Mouse (Mus musculus) midbrain, postnatal 0 days (tissue): ENCODE data around the gene Wwox. TPM values are rescaled to one million over a fixed set of nuclear protein-coding genes. Genes with fewer than 3 reads are reported as not detected.

Experiments
- ATAC-seq: fragments of 200-750 bp; cut with Nextera tagmentation; 2 replicates; pipeline ENCODE4 v1.8.0; 2017; ENCODE audit warnings: moderate number of reproducible peaks, mild to moderate bottlenecking, moderate TSS enrichment, moderate library complexity; ENCODE audit not compliant: low FRiP score
- DNase-seq: peaks from one replicate; pipeline ENCODE4 v3.0.0-alpha.2; 2015; ENCODE audit warnings: low spot score
- H3K27ac ChIP-seq: fragments of 300-500 bp; sonication (generic); 2 replicates; pipeline ENCODE4 v1.5.1; 2014; ENCODE audit warnings: low read depth, mild to moderate bottlenecking, low read length, mixed read lengths
- H3K27me3 ChIP-seq: fragments of 300-500 bp; sonication (generic); 2 replicates; pipeline ENCODE4 v1.6.1; 2014; ENCODE audit warnings: low read length, control low read depth, mixed read lengths; ENCODE audit not compliant: insufficient read depth
- H3K36me3 ChIP-seq: fragments of 300-500 bp; sonication (generic); 2 replicates; pipeline ENCODE4 v1.6.1; 2014; ENCODE audit warnings: low read length, control low read depth, mixed read lengths; ENCODE audit not compliant: insufficient read depth
- H3K4me1 ChIP-seq: fragments of 300-500 bp; sonication (generic); 2 replicates; pipeline ENCODE4 v1.6.1; 2014; ENCODE audit warnings: mild to moderate bottlenecking, control low read depth, antibody characterized with exemption, low read length, mixed read lengths; ENCODE audit not compliant: insufficient read depth
- H3K4me2 ChIP-seq: fragments of 300-500 bp; sonication (generic); 2 replicates; pipeline ENCODE4 v1.6.1; 2014; ENCODE audit warnings: low read depth, mild to moderate bottlenecking, low read length, mixed read lengths; ENCODE audit not compliant: poor library complexity, severe bottlenecking
- H3K4me3 ChIP-seq: fragments of 300-500 bp; sonication (generic); 2 replicates; pipeline ENCODE4 v1.5.1; 2014; ENCODE audit warnings: low read depth, mild to moderate bottlenecking, low read length, moderate library complexity
- H3K9ac ChIP-seq: fragments of 300-500 bp; sonication (generic); replicated peaks from 2 replicates; pipeline ENCODE4 v1.6.1; 2014; ENCODE audit warnings: mild to moderate bottlenecking, low read length, moderate library complexity, mixed read lengths; ENCODE audit not compliant: poor library complexity, severe bottlenecking
- H3K9me3 ChIP-seq: fragments of 300-500 bp; sonication (generic); 2 replicates; pipeline ENCODE4 v1.6.1; 2016; ENCODE audit warnings: low read length, control low read depth
- CTCF ChIP-seq: IDR thresholded peaks from 2 replicates; pipeline ENCODE4 v1.5.1; 2016; ENCODE audit warnings: antibody characterized with exemption, mild to moderate bottlenecking
- WGBS: fragments of 180-500 bp; shearing (Covaris S2); extraction: QIAGEN DNeasy Blood & Tissue Kit; methylation state at CpG from one replicate; pipeline ENCODE4 v1.1.7; 2014; 5-methylcytosine and 5-hydroxymethylcytosine counted together
- polyA plus RNA-seq: library from polyadenylated mRNA; unstranded; fragments of >200 nt; fragmentation: Nextera tagmentation; extraction: Ambion mirVana; gene quantifications from 2 replicates; pipeline ENCODE4 v1.2.1, GENCODE M21; 2015
- total RNA-seq: library from RNA; depleted of rRNA; stranded (reverse); fragments of >200 nt; gene quantifications from 2 replicates; pipeline ENCODE4 v1.2.3, GENCODE M21; 2014

Wwox gene
- total and polyA plus RNA-seq, 2 experiments from 2014 or later, result 15.4 to 17.2 TPM

DNA sequence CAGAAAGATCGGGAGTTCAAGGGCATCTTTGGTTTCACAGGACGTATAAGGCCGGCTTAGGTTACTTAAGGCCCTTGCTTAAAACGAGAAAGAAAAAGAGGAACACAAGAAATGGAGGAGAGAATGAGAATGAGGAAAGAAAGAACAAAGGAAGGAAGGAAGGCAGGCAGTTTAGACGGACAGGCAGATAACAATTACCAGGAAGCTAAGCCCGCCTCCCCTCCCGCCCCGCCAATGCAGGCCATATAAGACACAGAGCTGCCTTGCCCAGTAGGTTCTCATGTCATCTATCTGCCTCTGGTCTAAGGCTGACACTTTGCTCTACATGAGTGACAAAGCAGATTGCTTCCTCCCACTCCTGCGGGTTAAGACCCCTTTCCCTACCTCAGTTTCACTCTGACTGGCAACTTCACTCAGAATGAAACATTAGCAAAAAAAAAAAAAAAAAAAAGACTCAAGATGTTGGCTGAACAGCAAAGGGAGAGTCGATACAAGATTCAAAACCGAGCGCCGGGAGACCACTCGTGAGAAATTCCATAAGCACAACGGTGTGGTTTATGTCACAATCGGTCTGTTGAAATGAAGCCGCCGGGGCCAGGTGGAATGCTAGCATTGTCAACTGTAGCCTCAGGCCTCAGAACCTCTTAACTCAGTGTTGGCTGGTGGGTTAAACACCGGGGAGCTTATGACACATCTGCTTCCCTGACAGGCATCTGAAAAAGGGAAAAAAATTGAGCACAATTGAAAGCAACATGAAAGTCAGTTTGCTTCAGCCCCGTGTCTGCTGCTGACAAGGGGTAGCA lies 787.5 kb downstream of the Wwox start:
- no peak overlapping the region for H3K4me2 ChIP-seq
- no peak overlapping the region for H3K9ac ChIP-seq
- no peak for DNase-seq
- no peak for ATAC-seq
- no peak for TF ChIP-seq CTCF
- no peaks in the 10 kb centered on the region for H3K36me3 ChIP-seq
- H3K4me3 ChIP-seq, result no peak overlapping the region
- H3K27me3 ChIP-seq, result no peaks in the 10 kb centered on the region
- WGBS, result 67% methylated on average over 20 of the region's 20 CpGs
- no peaks in the 10 kb centered on the region for H3K9me3 ChIP-seq
- 0 out of 2 replicates have a peak, but pooled peaks cover 4% of the 10 kb centered on the region for H3K4me1 ChIP-seq
- H3K27ac ChIP-seq, result no peak overlapping the region

DNA sequence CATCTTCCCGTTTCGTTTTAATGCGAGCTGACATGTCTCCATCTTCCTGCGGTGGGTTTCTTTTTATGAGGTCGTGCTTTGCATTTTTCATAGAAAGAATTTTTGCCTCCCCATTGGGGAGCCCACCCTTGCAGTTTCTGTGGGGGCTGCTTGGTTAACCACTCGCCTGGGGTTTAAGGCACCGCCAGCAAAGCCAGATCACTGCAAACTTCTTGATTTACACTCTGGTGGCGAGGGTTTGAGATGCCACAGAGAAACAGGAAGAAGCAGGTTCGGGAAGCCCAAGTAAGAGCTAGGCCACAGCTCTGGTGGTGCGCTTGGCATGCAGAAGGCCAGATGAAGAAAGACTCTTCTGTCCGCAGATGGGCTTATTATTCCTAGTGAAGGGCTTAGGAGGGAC lies 789.4 kb downstream of the Wwox start:
- no peak for DNase-seq
- H3K27ac ChIP-seq, result no peak overlapping the region
- no peak for ATAC-seq
- H3K4me3 ChIP-seq, result no peak overlapping the region
- H3K4me2 ChIP-seq, result no peak overlapping the region
- H3K36me3 ChIP-seq, result no peaks in the 10 kb centered on the region
- H3K27me3 ChIP-seq, result no peaks in the 10 kb centered on the region
- WGBS, result 69% methylated on average over 11 of the region's 11 CpGs
- no peak overlapping the region for H3K9ac ChIP-seq
- H3K9me3 ChIP-seq, result no peaks in the 10 kb centered on the region
- 0 out of 2 replicates have a peak, but pooled peaks cover 4% of the 10 kb centered on the region for H3K4me1 ChIP-seq
- TF ChIP-seq CTCF, result no peak

DNA sequence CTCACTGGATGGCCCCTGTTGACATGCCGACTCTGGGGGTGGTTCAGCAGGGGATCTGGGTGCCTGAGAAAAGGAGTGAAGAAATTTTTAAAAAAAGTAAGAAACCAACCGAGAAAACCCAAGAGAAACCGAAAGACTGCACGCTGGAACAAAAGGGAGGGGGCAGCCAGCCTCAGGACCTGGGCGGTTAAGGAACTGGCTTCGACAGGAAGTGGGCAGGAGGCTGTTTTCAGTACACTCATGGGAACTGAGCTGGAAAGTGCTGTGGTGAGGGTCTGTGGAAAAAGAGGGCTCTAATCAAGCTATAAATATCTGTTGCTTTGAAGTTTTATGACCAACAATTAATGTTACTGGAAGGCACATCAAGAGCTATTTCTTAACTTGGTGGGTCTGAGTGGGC lies 794.6 kb downstream of the Wwox start:
- Histone ChIP-seq H3K27me3 (no peaks in the 10 kb centered on the region), H3K9ac (no peak overlapping the region), H3K4me3 (no peak overlapping the region), H3K4me1 (no peaks in the 10 kb centered on the region), H3K4me2 (no peak overlapping the region), H3K27ac (no peak overlapping the region), H3K36me3 (no peaks in the 10 kb centered on the region), H3K9me3 (no peaks in the 10 kb centered on the region)
- no peak for TF ChIP-seq CTCF
- WGBS, result 93% methylated on average over 6 of the region's 6 CpGs
- no peak for ATAC-seq
- no peak for DNase-seq

DNA sequence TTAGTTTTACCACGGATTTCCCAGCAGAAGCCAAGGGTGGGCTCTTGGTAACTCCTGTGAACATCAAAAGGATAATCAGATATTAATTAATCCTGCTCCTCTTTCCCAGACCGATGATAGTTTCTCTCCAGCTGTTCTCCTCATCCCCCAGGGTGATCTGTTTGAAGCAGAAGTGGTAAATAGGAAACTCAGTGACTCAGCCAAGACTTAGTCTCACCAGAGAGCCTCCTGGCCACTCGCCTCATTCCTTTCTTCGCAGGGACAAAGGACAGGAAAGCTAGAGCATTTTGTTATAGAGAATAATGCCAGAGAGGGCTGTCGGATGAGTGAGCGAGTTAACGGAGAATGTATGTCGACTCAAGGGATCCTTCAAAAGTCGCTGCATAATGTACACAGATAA lies 798.1 kb downstream of the Wwox start:
- no peak for ATAC-seq
- 16% methylated on average over 9 of the region's 9 CpGs for WGBS
- Histone ChIP-seq H3K9me3 (no peaks in the 10 kb centered on the region), H3K27ac (no peak overlapping the region), H3K27me3 (no peaks in the 10 kb centered on the region), H3K4me3 (no peak overlapping the region), H3K9ac (no peak overlapping the region), H3K36me3 (no peaks in the 10 kb centered on the region), H3K4me2 (no peak overlapping the region), H3K4me1 (no peaks in the 10 kb centered on the region)
- no peak for DNase-seq
- no peak for TF ChIP-seq CTCF

DNA sequence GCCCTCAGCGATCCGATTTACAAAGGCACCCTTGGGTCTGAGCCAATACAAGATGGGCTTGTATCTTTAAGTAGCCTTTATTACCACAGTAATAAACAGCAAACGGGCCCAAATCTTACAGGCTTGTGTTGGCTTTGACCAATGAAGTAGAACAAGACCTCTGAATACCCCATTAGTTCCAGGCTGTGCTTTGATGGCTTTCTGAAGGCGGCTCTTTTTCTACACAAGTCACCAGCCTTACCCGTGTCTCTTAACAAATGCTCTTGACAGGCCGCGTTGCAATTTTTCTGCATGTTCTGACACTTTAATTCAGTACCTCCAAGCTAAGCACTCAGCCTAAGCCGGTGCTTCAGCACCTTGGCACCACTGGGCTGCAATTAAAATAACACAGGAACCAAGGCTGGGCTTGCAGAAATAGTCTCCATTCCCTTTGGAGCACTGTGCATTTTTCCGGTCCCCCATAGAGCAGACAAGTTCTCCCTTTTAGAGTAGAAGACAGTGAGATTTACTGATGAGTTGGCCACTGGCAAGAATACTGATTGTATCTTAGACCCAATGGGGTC lies 804.1 kb downstream of the Wwox start:
- Histone ChIP-seq H3K9ac (no peak overlapping the region), H3K27me3 (no peaks in the 10 kb centered on the region), H3K9me3 (no peaks in the 10 kb centered on the region), H3K27ac (no peak overlapping the region), H3K4me2 (no peak overlapping the region), H3K4me3 (no peak overlapping the region), H3K36me3 (no peaks in the 10 kb centered on the region), H3K4me1 (no peaks in the 10 kb centered on the region)
- TF ChIP-seq CTCF, result no peak
- peak; percentile 36 for DNase-seq
- no peak for ATAC-seq
- 25% methylated on average over 9 of the region's 9 CpGs for WGBS

DNA sequence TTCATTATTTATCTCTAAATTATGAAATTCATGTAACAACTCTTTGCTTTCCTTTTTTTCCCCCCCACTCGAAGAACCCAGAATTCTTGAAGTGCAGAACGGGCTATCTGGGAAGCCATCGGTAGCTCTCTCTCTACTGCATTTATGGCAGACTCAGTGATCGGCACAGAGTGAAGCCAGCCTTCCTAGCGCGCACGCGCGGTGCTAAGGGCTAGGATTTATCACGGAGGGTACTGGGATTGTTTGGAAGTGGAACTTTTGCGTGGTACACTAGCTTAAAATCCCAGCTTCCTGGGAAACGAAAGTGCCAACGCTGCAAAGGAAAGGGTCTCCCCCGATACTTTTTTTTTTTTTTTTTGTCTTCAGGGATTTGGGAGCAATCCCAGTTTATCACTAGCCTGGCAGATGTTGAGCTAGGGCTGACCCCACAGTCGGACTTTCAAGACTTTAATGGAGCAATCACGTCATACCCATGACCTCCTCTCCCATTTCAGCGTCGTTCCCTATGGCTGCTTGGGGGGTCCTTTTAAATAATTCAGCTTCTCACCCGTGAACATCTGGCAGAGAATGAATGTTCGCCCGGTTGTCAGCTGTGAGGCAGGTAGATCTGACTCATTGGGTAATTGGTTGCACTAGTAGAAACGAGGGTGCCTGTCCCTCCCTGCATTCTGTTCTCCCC lies 810.4 kb downstream of the Wwox start:
- WGBS, result 34% methylated on average over 22 of the region's 22 CpGs

More for the DNA sequence above, 810.4 kb downstream of the Wwox start:
- H3K4me1 ChIP-seq, result peaks cover 5% of the 10 kb centered on the region; the same call in 1 of the 2 replicates
- no peak overlapping the region for H3K9ac ChIP-seq
- peak overlapping the region; percentile 26 for H3K4me2 ChIP-seq
- no peak overlapping the region for H3K4me3 ChIP-seq
- ATAC-seq, result no peak
- no peaks in the 10 kb centered on the region for H3K9me3 ChIP-seq
- H3K27ac ChIP-seq, result no peak overlapping the region
- no peaks in the 10 kb centered on the region for H3K36me3 ChIP-seq
- no peak for DNase-seq
- no peak for TF ChIP-seq CTCF
- no peaks in the 10 kb centered on the region for H3K27me3 ChIP-seq
